Mouse (Mus musculus): Measurements from ENCODE around the gene 4930524J08Rik. TPM values are rescaled to one million over a fixed set of nuclear protein-coding genes. Genes with fewer than 3 reads are reported as not detected.

4930524J08Rik gene
- total RNA-seq, 2 experiments from 2014 or later: 1.9 to 2.4 TPM

- DNase-seq (ENCODE audit: low spot score in 2 of 2): no peak
Measured at GRCm38 (mm10) chr5:100003895-100004294, 25.0 kb downstream of the 4930524J08Rik start.

- DNase-seq (ENCODE audit: low spot score in 2 of 2): no peak
Measured at GRCm38 (mm10) chr5:100005431-100005830, 26.6 kb downstream of the 4930524J08Rik start.

- no peak for DNase-seq (ENCODE audit: low spot score in 2 of 2)
Measured at GRCm38 (mm10) chr5:100005896-100006295, 27.0 kb downstream of the 4930524J08Rik start.

GRCm38 (mm10) chr5:100006324-100007039 is 27.6 kb downstream of the 4930524J08Rik start:
- DNase-seq (ENCODE audit: low spot score in 2 of 2): no peak

GRCm38 (mm10) chr5:100007040-100007375 is 28.1 kb downstream of the 4930524J08Rik start:
- DNase-seq (ENCODE audit: low spot score in 2 of 2): no peak

- no peak for DNase-seq (ENCODE audit: low spot score in 2 of 2)
Measured at GRCm38 (mm10) chr5:100008485-100008884, 29.6 kb downstream of the 4930524J08Rik start.

- DNase-seq (ENCODE audit: low spot score in 2 of 2): no peak
Measured at GRCm38 (mm10) chr5:100012599-100012998, 33.7 kb downstream of the 4930524J08Rik start.

- DNase-seq (ENCODE audit: low spot score in 2 of 2): no peak
Measured at GRCm38 (mm10) chr5:100020089-100020488, 41.2 kb downstream of the 4930524J08Rik start.

GRCm38 (mm10) chr5:100024403-100024802 is 45.5 kb downstream of the 4930524J08Rik start:
- DNase-seq (ENCODE audit: low spot score in 2 of 2): no peak

- DNase-seq (ENCODE audit: low spot score in 2 of 2): no peak
Measured at GRCm38 (mm10) chr5:100024868-100025267, 46.0 kb downstream of the 4930524J08Rik start.

Other genes with a start within 250 kb of the 4930524J08Rik start
- 10 to 100 TPM; 73.6 to 73.8 TPM for gene Rasgef1b, start 250.0 kb upstream of the 4930524J08Rik start, total RNA-seq (2021)
- 1 to 10 TPM; 1.6 TPM for gene Vamp9, start 72.8 kb upstream of the 4930524J08Rik start, total RNA-seq (2021)
- 100 to 1,000 TPM; 205 to 222 TPM for gene Hnrnpd, start 123 bp upstream of the 4930524J08Rik start, total RNA-seq (2021)
- 100 to 1,000 TPM; 144 to 182 TPM for gene Hnrnpdl, start 60.6 kb downstream of the 4930524J08Rik start, total RNA-seq (2021)
- gene Enoph1, start 60.9 kb downstream of the 4930524J08Rik start, total RNA-seq (2021): 10 to 100 TPM; 50.5 to 56.6 TPM
- gene Tmem150c, start 180.7 kb downstream of the 4930524J08Rik start, total RNA-seq (2021): 10 to 100 TPM; 48.9 to 50.1 TPM

Measured in left cerebral cortex, adult 18-20 months (tissue).